In genomic region chr7:45713881-45714520, GRCm38 (mm10) we compare ENCODE assay signal across 8 mouse cellular contexts. TPM values are rescaled to one million over a fixed set of nuclear protein-coding genes. Genes with fewer than 3 reads are reported as not detected.
DNase-seq lines count a peak whose midpoint lies in the region; ATAC-seq lines count a peak whose summit lies in the region.

No protein-coding gene starts in this region.

- peaks cover 51% of the 10 kb centered on the region for H3K36me3 ChIP-seq in liver, embryonic 12.5 days

- H3K9ac ChIP-seq in liver, embryonic 12.5 days, result peak overlapping the region; percentile 74

- no peaks in the 10 kb centered on the region for H3K9me3 ChIP-seq in liver, embryonic 12.5 days (replicated peaks)

- no peaks in the 10 kb centered on the region for H3K27me3 ChIP-seq in liver, embryonic 12.5 days (replicated peaks)

- H3K27ac ChIP-seq in liver, embryonic 12.5 days, result peak overlapping the region; percentile 76

- H3K4me1 ChIP-seq in liver, embryonic 12.5 days, result peaks cover 51% of the 10 kb centered on the region

- peak overlapping the region; percentile 80 for H3K4me3 ChIP-seq in liver, embryonic 12.5 days

- peak overlapping the region; percentile 96 for H3K4me2 ChIP-seq in liver, embryonic 12.5 days

- peak; percentile 22 for DNase-seq in cerebellum, adult 11 months
- no peak for DNase-seq in cerebellum, postnatal 25 days
- DNase-seq in thymus, postnatal 4 days, result peak; percentile 13
- no peak for DNase-seq in thymus, adult 18-20 months
- no peak for DNase-seq in frontal cortex, postnatal 36 days (ENCODE audit: low spot score in 2 of 2)
- no peak for DNase-seq in MN1 (ENCODE audit: low spot score)

- 71% methylated on average over 6 of the region's 6 CpGs for WGBS in liver, embryonic 12.5 days (ENCODE audit: insufficient replicate concordance)

- ATAC-seq in liver, embryonic 12.5 days, result no peak
- no peak for ATAC-seq in frontal cortex, adult (ENCODE audit: low TSS enrichment)

RNA-seq across cellular contexts. Expression of gene Rpl18, which starts 1.3 kb away (rescaled TPM):
- polyA plus RNA-seq in liver, embryonic 12.5 days (2016; fragmentation: Nextera tagmentation; extraction: Ambion mirVana), result 892 and 939 TPM in 2 replicates

RNA-seq across cellular contexts. Expression of gene Sphk2, which starts 3.8 kb away (rescaled TPM):
- 14.8 and 16.1 TPM in 2 replicates for polyA plus RNA-seq in liver, embryonic 12.5 days (2016; fragmentation: Nextera tagmentation; extraction: Ambion mirVana)

RNA-seq across cellular contexts. Expression of gene Fam83e, which starts 7.0 kb away (rescaled TPM):
- polyA plus RNA-seq in liver, embryonic 12.5 days (2016; fragmentation: Nextera tagmentation; extraction: Ambion mirVana), result 0.67 and 0.81 TPM in 2 replicates

RNA-seq across cellular contexts. Expression of gene Dbp, which starts 9.1 kb away (rescaled TPM):
- polyA plus RNA-seq in liver, embryonic 12.5 days (2016; fragmentation: Nextera tagmentation; extraction: Ambion mirVana), result 1.1 and 1.8 TPM in 2 replicates

RNA-seq across cellular contexts. Expression of gene Spaca4, which starts 11.6 kb away (rescaled TPM):
- not detected in 2 replicates for polyA plus RNA-seq in liver, embryonic 12.5 days (2016; fragmentation: Nextera tagmentation; extraction: Ambion mirVana)

Comparison
In these comparisons a context has a peak if more than half of its experiments do, and no peak if none do; other contexts are left out.
1. DNase-seq: peak in cerebellum, adult 11 months (single experiment) and thymus, postnatal 4 days (single experiment); none in cerebellum, postnatal 25 days (0 of 2), thymus, adult 18-20 months (0 of 2), frontal cortex, postnatal 36 days (0 of 2) and MN1 (single experiment).